Mouse (Mus musculus) hindbrain, embryonic 10.5 days (tissue): ENCODE data around the gene Cavin4. TPM values are rescaled to one million over a fixed set of nuclear protein-coding genes. Genes with fewer than 3 reads are reported as not detected.

ENCODE experiments used
- DNase-seq: peaks from one replicate; pipeline ENCODE4 v3.0.0-alpha.2; 2017; ENCODE audit warnings: low spot score
- H3K27ac ChIP-seq: fragments of 300-500 bp; sonication (generic); 2 replicates; pipeline ENCODE4 v1.5.1; 2016; ENCODE audit warnings: mild to moderate bottlenecking, moderate library complexity
- H3K27me3 ChIP-seq: fragments of 300-500 bp; sonication (generic); 2 replicates; pipeline ENCODE4 v1.6.1; 2016; ENCODE audit warnings: mild to moderate bottlenecking; ENCODE audit not compliant: poor library complexity, insufficient read depth, severe bottlenecking
- H3K36me3 ChIP-seq: fragments of 300-500 bp; sonication (generic); 2 replicates; pipeline ENCODE4 v1.6.1; 2016; ENCODE audit warnings: mild to moderate bottlenecking, moderate library complexity
- H3K4me1 ChIP-seq: fragments of 300-500 bp; sonication (generic); replicated peaks from 2 replicates; pipeline ENCODE4 v1.6.1; 2016; ENCODE audit warnings: mild to moderate bottlenecking
- H3K4me3 ChIP-seq: fragments of 300-500 bp; sonication (generic); 2 replicates; pipeline ENCODE4 v1.5.1; 2016; ENCODE audit warnings: mild to moderate bottlenecking, moderate library complexity
- H3K9me3 ChIP-seq: fragments of 300-500 bp; sonication (generic); 2 replicates; pipeline ENCODE4 v1.6.1; 2016; ENCODE audit warnings: mild to moderate bottlenecking, moderate library complexity
- WGBS: fragments of 180-500 bp; shearing (Covaris S2); methylation state at CpG from one replicate; pipeline ENCODE4 v1.1.7; 2016; 5-methylcytosine and 5-hydroxymethylcytosine counted together
- polyA plus RNA-seq: library from polyadenylated mRNA; unstranded; fragments of >200 nt; fragmentation: Nextera tagmentation; extraction: Ambion mirVana; gene quantifications from 2 replicates; pipeline ENCODE4 v1.2.1, GENCODE M21; 2016

Gene Cavin4
- polyA plus RNA-seq, 1 experiment from 2014 or later = 0.93 TPM

DNA sequence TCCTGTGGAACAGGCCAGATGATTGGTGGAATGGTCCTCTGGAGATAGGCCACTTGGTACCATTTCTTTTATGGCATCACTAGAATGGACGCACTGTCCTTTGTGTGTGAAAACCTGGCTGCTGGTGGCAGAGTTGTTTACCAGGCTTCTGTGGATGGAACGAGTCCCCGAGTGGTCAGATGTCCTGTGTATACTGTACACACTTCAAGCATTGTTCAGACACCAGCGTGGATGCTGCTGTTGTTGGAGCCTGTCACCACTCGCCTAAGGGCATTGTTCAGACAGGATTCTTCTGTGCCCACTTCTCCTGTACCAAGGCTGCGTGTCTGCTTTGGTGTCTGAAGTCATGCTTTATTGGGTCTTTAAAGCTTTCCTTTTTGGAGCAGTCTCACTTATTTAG is 19.5 kb upstream of the Cavin4 start:
- no peak overlapping the region for H3K27ac ChIP-seq
- no peak overlapping the region for H3K4me3 ChIP-seq
- H3K4me1 ChIP-seq = no peaks in the 10 kb centered on the region
- H3K9me3 ChIP-seq = no peaks in the 10 kb centered on the region
- DNase-seq = no peak
- H3K36me3 ChIP-seq = peaks cover 98% of the 10 kb centered on the region
- H3K27me3 ChIP-seq = no peaks in the 10 kb centered on the region
- 87% methylated on average over 6 of the region's 6 CpGs for WGBS

DNA sequence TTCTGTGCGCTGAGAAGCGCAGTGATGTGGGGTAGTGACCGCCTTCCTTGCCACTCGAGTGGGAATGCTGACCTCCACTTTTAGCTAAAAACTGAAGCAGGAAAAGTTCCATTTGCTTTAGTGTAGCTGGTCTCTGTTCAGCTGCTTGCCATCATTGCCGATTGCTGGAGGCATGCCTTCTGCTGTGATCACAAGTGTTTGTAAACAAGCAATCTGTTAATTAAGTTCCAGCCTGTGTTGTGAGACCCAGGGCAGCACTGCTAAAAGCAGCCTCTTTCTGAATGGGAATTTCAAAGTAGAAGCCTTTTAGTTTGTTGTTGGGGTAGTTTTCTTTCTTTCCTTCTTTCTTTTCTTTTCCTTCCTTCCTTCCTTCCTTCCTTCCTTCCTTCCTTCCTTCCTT is 17.2 kb upstream of the Cavin4 start:
- 92% methylated on average over 5 of the region's 5 CpGs for WGBS
- Histone ChIP-seq H3K4me3 (no peak overlapping the region), H3K4me1 (no peaks in the 10 kb centered on the region), H3K27ac (no peak overlapping the region), H3K36me3 (peaks cover 97% of the 10 kb centered on the region), H3K9me3 (no peaks in the 10 kb centered on the region), H3K27me3 (no peaks in the 10 kb centered on the region)
- DNase-seq = no peak

DNA sequence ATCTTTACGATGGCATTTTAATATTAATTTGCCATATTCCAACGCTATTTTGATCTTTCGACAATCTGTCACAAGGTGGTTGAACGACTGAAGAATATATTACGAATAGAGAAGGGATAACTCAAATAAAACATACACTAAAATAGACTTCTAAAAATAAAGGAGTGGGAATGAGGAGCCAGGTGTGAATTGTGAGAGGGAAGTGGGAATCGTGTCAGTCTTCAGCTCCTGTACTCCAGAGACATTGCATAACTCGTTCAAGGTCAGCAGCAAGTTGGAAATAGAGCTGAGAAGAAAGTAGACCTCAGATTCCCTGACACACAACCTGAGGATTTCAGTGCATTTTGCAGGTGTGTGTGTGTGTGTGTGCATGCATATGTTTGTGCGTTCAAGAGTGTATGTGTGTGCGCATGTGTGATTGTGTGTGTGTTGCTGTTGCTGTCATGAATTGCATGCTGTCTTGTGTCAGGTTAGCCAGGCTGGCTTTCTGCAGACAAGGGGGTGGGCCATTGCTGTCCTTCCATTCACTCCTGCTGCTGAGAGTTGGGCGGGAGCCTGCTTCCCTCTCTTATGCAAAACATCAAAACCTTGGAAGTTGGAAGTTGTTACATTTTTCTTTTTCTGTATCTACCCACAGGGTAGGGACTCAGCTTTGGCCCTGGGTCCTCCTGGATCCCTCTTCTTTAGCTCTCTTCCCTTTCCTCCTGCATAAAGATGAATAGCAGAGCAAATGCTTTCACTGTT is 12.5 kb upstream of the Cavin4 start:
- WGBS = 93% methylated on average over 10 of the region's 10 CpGs
- no peak overlapping the region for H3K27ac ChIP-seq
- H3K4me3 ChIP-seq = no peak overlapping the region
- no peaks in the 10 kb centered on the region for H3K9me3 ChIP-seq
- no peak for DNase-seq
- no peaks in the 10 kb centered on the region for H3K4me1 ChIP-seq
- H3K27me3 ChIP-seq = no peaks in the 10 kb centered on the region
- peaks cover 97% of the 10 kb centered on the region for H3K36me3 ChIP-seq

DNA sequence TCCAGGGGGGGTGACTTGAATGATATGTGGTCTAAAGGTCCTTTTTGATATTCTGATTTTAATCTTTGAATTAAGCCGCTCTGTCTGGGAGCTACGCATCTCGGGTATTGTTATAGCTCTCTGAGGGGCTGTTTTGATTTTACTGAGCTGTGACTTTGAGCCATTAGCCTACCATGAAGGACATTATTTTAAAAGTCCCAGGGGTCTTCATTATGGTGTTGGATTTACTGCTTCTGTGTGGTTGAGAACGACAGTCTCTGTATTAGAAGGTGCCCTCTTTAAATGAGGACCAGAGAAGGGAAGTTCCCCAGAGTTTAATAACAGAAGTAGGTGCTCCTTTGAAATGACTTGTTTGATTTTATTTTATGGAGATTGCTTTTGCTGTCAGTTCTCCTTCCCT is 9.2 kb upstream of the Cavin4 start:
- Histone ChIP-seq H3K27ac (no peak overlapping the region), H3K36me3 (peaks cover 97% of the 10 kb centered on the region), H3K4me3 (no peak overlapping the region), H3K9me3 (no peaks in the 10 kb centered on the region), H3K4me1 (no peaks in the 10 kb centered on the region), H3K27me3 (no peaks in the 10 kb centered on the region)
- no peak for DNase-seq
- 82% methylated on average over 4 of the region's 4 CpGs for WGBS

DNA sequence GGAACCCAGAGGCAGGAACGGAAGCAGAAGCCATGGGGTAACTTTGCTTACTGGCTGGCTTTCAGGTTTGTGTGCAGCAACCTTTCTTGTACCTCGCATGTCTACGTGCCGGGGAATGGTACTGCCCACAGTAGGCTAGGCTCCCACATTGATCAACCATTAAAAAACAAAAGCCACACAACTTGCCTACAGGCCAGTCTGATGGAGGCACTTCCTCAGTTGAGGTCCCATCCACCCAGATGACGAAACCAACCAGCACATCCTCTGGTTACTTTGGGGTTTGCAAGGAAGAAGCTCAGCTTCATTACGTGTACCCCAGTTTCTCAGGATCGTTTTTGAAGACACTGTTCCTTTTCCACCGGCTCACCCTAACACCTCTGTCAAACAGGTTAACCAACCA is 6.8 kb upstream of the Cavin4 start:
- H3K27ac ChIP-seq = no peak overlapping the region
- H3K4me1 ChIP-seq = no peaks in the 10 kb centered on the region
- WGBS = 93% methylated on average over 8 of the region's 8 CpGs
- no peaks in the 10 kb centered on the region for H3K27me3 ChIP-seq
- peaks cover 99% of the 10 kb centered on the region for H3K36me3 ChIP-seq
- H3K4me3 ChIP-seq = no peak overlapping the region
- no peaks in the 10 kb centered on the region for H3K9me3 ChIP-seq
- no peak for DNase-seq

DNA sequence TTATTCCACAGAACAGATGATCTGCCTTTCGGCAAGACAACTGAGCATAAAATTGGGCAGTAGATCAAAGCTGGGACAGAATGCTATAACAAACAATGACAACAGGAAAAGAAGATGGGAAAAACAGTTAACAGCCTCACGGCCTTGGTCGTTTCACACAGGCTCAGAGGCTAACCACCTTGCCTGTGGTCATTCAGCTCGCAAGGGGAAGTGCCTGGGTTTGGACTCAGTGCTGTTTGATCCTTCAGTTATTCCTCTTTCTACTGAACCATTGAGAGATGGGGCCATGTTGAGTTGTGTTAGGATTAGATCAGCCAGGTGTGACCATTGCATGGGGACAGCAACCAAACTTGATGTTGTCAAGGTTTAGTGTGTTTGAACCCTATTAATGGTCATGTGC is 3.2 kb upstream of the Cavin4 start:
- Histone ChIP-seq H3K27ac (no peak overlapping the region), H3K4me3 (no peak overlapping the region), H3K4me1 (no peaks in the 10 kb centered on the region), H3K9me3 (no peaks in the 10 kb centered on the region), H3K36me3 (peaks cover 95% of the 10 kb centered on the region), H3K27me3 (no peaks in the 10 kb centered on the region)
- WGBS = 89% methylated on average over 4 of the region's 4 CpGs
- DNase-seq = no peak

DNA sequence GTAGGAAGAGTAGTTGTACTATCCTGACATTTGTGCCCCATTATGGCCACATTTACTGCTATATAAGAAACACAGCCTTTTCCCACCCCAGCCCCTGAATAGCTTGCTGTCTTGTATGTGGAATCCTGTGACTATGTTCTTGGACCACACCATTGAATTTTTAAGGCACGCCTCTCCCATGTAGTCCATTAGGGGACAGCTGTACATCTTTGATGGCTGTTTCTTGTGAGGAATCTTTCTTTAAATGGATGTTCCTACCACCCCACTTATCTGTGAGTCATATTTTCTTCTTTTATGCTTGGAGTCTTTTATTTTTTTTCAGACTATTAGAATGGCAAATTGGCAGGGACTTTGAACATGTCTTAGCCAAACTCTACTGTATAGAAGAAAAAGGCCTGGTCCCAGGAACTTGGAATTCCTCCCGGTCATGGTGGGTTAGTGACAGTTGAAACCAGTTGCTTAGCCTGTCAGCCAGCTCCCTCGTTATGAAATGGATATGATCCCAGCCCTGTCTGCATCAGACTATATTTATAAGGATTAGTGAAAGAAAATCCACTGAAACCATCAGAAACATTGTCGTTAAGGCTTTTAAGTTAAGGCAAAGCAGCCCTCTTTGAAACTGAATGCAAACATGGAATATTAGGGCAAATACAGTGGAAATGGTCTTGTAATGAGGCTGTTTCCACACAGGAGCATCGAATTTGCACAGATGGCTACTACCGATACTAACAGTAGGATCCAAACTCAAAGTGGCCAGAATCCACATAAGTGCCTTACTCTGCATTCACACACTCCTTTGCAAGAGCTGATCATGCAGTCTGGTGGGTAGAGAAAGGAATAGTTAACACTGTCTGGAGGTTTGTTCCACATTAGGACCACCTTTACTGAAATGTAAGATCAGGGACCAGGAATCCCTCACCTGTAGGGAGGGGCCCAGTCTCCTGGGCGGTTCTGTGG is 2.4 kb upstream of the Cavin4 start:
- no peaks in the 10 kb centered on the region for H3K4me1 ChIP-seq
- H3K27me3 ChIP-seq = no peaks in the 10 kb centered on the region
- peaks cover 94% of the 10 kb centered on the region for H3K36me3 ChIP-seq
- DNase-seq = no peak
- no peak overlapping the region for H3K27ac ChIP-seq
- H3K4me3 ChIP-seq = no peak overlapping the region
- H3K9me3 ChIP-seq = no peaks in the 10 kb centered on the region
- WGBS = 93% methylated on average over 7 of the region's 7 CpGs

DNA sequence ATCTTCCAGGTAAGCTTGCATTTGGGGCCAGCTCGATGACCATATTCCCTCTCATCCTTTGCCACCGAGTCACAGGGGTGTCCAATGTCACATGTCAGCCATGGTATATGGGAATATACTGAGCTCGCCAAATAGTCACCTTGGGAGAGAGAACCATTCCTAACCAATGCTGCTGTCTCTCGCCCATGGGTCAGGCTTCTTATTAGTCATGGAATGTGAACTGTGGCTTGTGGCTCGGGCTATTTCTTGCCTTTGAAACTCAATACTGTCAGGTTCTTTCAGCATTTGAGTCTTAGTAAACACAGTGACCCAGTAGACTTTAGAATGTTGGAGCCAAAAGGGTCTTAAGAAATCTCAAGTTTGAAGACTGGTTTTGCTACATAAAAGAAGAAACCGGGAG is 707 bp downstream of the Cavin4 start:
- Histone ChIP-seq H3K9me3 (no peaks in the 10 kb centered on the region), H3K4me1 (no peaks in the 10 kb centered on the region), H3K4me3 (no peak overlapping the region), H3K27me3 (no peaks in the 10 kb centered on the region), H3K27ac (no peak overlapping the region), H3K36me3 (peaks cover 87% of the 10 kb centered on the region)
- WGBS = 91% methylated on average over 6 of the region's 6 CpGs
- DNase-seq = no peak

DNA sequence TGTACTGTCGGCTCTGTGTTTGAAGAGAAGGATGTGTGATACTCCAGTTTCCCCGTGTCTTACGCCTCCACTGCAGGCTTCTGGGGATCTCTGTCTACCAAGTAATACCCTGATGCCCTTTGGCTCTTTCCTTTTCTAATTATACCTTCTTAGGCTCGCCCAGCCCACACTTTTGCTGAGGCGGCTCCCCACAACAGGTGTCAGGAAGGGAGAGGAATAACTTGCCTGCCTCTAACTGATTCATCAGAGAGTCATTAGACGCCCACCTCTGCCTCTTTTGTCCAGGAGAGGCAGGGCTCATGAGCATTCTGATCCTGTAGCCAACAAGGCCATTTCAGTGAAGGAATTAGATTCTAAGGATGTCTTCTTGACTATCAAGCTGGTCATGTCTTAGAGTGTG is 4.0 kb downstream of the Cavin4 start:
- Histone ChIP-seq H3K27me3 (no peaks in the 10 kb centered on the region), H3K4me3 (no peak overlapping the region), H3K36me3 (peaks cover 87% of the 10 kb centered on the region), H3K9me3 (no peaks in the 10 kb centered on the region), H3K4me1 (no peaks in the 10 kb centered on the region), H3K27ac (no peak overlapping the region)
- WGBS = 91% methylated on average over 6 of the region's 6 CpGs
- DNase-seq = no peak

DNA sequence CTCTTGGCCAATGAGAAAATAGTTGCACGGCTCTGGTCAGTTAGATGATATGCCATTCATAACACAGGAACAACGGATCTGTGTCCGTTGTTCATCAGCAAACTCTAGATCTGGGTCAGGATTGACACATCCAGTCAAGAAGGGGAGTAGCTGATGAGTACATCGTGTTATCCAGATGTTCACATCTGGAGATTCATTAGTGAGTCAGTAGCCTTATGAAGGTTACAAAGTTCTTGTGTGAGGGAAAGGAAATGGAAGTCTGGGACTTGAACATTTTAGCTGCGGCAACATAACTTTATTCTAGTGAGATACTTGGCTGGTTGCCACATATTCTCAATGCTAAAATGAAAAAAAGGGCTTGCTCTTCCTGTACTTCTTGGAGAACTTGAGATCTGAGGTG is 9.6 kb downstream of the Cavin4 start:
- peaks cover 94% of the 10 kb centered on the region for H3K36me3 ChIP-seq
- WGBS = 96% methylated on average over 5 of the region's 5 CpGs

DNA sequence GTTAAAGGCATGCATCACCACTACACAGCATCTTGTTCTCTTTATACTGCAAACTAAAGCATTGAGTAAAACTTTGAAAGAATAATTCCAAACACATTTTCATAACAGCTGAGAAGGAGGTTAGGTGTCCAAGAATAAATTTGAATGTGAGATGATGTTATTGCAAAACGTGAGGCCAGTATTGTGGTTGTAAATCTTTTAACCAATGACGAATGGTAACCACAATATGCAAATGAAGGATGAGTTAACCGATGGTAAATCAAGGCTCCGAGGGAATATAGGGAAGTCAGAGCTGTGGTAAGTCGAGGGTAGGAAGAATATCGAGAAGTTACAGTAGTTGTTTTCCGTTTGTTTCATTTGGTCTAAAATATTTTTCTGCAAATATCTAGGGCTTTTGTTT is 11.1 kb downstream of the Cavin4 start:
- Histone ChIP-seq H3K4me3 (no peak overlapping the region), H3K9me3 (0 out of 2 replicates have a peak, but pooled peaks cover 2% of the 10 kb centered on the region), H3K27ac (no peak overlapping the region), H3K4me1 (no peaks in the 10 kb centered on the region), H3K27me3 (no peaks in the 10 kb centered on the region), H3K36me3 (peaks cover 80% of the 10 kb centered on the region)
- DNase-seq = no peak
- WGBS = 96% methylated on average over 7 of the region's 7 CpGs

More for the DNA sequence above, 9.6 kb downstream of the Cavin4 start:
- Histone ChIP-seq H3K27me3 (no peaks in the 10 kb centered on the region), H3K27ac (no peak overlapping the region), H3K9me3 (no peaks in the 10 kb centered on the region), H3K4me1 (no peaks in the 10 kb centered on the region), H3K4me3 (no peak overlapping the region)
- no peak for DNase-seq

DNA sequence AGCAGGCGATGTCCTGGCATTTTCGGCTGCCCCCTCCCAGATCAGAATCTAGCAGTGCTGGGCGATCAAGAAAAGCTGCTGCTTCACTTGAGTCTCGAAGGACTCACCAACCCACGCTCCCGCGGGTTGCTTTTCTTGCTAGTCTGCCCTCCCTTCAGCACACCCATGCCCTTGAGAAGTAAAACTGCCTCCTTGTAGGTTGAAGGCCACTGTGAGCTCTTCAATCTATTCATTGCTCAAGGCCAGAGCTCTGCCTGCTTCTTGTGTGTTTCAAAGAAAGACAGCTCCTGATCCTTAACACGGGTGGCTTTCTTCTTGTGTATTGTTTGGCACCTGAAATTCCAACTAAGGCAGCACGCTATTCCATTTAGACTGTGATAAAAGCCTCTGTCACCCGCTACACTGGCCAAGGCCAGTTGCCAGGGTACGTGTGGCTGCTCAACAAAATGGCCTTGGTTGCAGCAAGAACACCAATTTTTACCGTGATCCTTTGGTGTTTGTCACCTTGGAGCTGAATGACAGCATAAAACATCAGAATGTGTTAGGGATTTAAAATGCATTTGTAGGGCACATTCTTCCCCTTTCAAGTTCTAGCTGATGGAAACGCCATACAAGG is 13.4 kb downstream of the Cavin4 start:
- Histone ChIP-seq H3K27me3 (no peaks in the 10 kb centered on the region), H3K4me3 (no peak overlapping the region), H3K4me1 (no peaks in the 10 kb centered on the region), H3K9me3 (0 out of 2 replicates have a peak, but pooled peaks cover 2% of the 10 kb centered on the region), H3K27ac (no peak overlapping the region), H3K36me3 (peaks cover 58% of the 10 kb centered on the region)
- no peak for DNase-seq
- 93% methylated on average over 13 of the region's 13 CpGs for WGBS

DNA sequence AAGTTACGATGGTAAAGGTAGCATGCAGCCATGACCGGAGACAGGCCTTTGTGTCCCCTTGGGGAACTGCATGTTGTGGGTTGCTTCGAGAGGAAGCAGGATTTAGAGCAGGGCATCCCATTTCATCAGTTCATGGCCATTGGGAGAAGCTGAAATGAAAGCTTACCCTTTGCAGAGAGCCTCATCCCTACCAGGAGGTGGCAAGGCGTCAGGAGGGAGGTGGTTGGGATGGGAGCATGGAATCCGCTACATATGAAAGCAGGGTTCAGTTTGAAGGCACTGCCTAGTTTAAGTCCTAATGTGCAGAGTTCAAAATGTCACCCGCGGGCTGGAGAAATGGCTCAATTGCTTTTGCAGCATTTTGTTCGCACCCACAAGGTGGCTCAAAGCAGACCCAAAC is 14.0 kb downstream of the Cavin4 start:
- H3K27ac ChIP-seq = no peak overlapping the region
- H3K4me3 ChIP-seq = no peak overlapping the region
- H3K9me3 ChIP-seq = 0 out of 2 replicates have a peak, but pooled peaks cover 2% of the 10 kb centered on the region
- H3K4me1 ChIP-seq = no peaks in the 10 kb centered on the region
- no peaks in the 10 kb centered on the region for H3K27me3 ChIP-seq
- WGBS = 94% methylated on average over 8 of the region's 8 CpGs
- DNase-seq = no peak
- H3K36me3 ChIP-seq = peaks cover 52% of the 10 kb centered on the region
